Mouse (Mus musculus): ENCODE results near the gene Iqgap1.

- TF ChIP-seq CTCF (IDR thresholded peaks at IDR 0.05; ENCODE audit: borderline replicate concordance, insufficient read depth, low read length) (no peak), POLR2A (IDR thresholded peaks at IDR 0.05; ENCODE audit: low read depth, low read length) (no peak)
These were observed 109.0 kb downstream of the Iqgap1 start for GRCm38 (mm10) chr7:80716758-80717157.
